Mouse (Mus musculus) spleen, adult 2 months (tissue): ENCODE measurements around the gene Cyren.

Source experiments
- CTCF ChIP-seq: fragments of 200-500 bp; IDR thresholded peaks from 2 replicates; pipeline ENCODE4 v1.5.1; 2011; ENCODE audit warnings: mild to moderate bottlenecking, inconsistent platforms; ENCODE audit not compliant: insufficient read depth, insufficient read length, insufficient replicate concordance; ENCODE audit errors: extremely low read depth
- POLR2A ChIP-seq: fragments of 200-500 bp; IDR thresholded peaks from 2 replicates; pipeline ENCODE4 v1.6.1; 2011; ENCODE audit warnings: low read depth, low read length, inconsistent platforms

GRCm38 (mm10) chr6:34907121-34907614 is 29.3 kb upstream of the Cyren start:
- no peak for TF ChIP-seq POLR2A
- no peak for TF ChIP-seq CTCF
